Mouse (Mus musculus): ENCODE measurements around the gene Hist1h2be.
"Not testable (repeated sequence)": the region's sequence is repeated elsewhere in the genome, so short reads cannot be mapped to it uniquely, and the experiment has no call there.

Hist1h2be gene

DNA sequence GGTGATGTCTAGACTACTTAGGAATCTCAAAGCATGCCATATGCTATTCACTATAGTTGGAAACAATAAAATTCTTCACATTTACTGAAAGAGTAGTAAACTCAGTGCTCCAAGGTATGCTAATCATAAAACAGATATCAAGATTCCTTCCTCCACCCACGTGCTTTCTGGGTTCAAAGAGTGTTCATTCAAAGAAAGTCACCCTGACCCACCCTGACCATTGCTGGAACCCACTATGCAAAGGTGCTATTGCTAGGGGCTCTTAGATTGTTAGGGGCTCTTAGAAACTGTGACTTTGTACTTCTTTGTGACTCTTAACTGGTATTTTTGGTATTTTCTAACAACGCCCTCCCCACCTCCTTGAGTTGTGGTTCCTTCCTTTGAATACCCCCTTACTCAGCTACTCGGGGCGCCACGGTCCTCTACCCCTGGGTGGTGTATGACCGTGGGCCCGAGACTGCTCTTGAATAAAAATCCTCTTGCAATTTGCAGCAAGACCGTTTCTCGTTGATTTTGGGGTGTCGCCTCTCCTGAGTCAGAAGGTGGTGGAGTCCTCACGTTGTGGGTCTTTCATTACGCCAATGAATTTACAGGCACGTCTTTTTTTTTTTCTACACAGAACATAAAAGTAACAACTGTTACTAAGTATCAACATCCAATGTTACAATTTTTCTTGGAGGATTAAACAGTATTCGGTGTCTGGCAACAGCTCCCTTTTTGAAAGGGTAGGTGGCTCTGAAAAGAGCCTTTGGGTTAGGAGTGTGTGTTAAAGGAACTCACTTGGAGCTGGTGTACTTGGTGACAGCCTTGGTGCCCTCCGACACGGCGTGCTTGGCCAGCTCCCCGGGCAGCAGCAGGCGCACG, 47.7 kb downstream of the Hist1h2be start:
- not testable (repeated sequence) for DNase-seq (ENCODE audit: low read depth, low spot score)

DNA sequence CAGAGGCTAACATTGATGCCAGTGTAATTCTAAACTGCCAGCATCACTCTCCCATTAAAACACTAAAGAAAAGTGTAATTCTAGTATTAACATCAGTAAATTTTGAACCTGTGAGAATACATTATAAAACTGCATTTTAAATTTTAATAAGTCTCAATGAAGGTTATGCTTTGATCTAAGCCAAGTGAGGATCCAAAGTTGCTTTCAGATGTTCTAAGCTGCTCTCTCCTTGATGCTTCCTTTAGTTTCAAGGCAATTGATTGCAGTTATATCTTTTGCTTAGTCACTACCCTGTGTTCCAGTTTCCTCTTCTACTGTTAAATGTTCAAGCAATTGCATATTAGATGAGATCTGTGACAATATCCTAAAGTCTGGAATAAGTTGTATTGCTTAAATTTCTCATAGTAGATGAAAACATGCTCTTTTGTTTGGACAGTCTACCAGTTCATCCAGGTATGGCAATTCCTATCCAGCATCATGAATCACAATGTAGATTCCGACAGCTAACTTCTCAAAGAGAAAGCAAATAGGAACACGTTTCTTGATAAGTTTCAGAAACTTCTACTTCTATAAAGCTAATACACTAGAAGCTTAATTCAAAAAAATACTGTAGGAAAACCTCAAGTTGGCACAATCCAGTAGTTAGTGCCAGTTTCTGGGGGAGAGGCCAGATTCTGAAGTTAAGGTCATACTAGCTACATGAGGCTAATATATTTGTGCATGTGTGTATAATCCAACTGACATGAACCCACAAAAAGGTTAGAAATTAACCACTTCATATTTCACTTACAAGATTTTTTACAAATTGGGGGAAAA, 48.5 kb downstream of the Hist1h2be start:
- DNase-seq (ENCODE audit: low read depth, low spot score), result no peak

DNA sequence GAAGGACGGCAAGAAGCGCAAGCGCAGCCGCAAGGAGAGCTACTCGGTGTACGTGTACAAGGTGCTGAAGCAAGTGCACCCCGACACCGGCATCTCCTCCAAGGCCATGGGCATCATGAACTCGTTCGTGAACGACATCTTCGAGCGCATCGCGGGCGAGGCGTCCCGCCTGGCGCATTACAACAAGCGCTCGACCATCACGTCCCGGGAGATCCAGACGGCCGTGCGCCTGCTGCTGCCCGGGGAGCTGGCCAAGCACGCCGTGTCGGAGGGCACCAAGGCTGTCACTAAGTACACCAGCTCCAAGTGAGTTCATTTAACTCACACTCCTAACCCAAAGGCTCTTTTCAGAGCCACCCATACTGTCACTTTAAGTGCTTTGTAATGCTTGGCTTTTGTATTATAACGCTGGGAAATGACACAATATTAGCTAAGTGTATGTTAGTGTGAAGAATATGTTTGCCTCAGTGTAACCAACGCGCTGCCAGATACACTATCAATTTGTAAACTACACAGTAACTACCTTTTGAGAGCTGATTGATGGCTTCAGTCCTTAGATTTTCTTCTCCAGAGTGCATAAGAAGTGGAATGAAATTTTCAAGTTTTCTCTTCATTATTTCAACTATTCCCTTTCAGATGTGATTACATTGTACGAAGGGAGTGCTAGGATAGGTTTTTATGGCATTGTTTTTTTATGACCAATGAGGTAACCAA, 49.3 kb downstream of the Hist1h2be start:
- not testable (repeated sequence) for DNase-seq (ENCODE audit: low read depth, low spot score)

DNA sequence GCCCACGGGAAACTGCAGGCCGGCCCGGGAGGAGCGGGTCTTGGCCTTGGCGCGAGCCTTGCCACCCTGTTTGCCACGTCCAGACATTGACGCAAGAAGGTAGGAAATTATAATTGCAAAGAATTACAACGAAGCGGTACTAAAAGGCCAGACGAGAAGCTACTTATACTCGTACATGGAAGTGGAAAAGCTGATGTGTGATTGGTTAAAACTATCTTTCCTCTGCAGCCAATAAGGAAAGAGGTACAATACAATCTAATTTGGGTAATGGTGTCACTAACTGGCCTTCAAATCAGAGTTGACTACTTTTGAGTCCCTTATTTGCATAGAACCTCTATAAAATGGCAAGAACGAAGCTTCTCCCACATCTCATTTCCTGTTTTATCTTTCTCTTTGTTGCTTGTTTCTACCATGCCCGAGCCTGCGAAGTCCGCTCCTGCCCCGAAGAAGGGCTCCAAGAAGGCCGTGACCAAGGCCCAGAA, 49.9 kb downstream of the Hist1h2be start, which contains the start of the genes Hist1h2ae and Hist1h2bg:
Gene Hist1h2ae, minus strand, starts transcription at position 199 of the 482 bp plus-strand sequence.
Gene Hist1h2bg, plus strand, starts transcription at position 375 of the 482 bp plus-strand sequence.
- peak; percentile 92 for DNase-seq (ENCODE audit: low read depth, low spot score)

DNA sequence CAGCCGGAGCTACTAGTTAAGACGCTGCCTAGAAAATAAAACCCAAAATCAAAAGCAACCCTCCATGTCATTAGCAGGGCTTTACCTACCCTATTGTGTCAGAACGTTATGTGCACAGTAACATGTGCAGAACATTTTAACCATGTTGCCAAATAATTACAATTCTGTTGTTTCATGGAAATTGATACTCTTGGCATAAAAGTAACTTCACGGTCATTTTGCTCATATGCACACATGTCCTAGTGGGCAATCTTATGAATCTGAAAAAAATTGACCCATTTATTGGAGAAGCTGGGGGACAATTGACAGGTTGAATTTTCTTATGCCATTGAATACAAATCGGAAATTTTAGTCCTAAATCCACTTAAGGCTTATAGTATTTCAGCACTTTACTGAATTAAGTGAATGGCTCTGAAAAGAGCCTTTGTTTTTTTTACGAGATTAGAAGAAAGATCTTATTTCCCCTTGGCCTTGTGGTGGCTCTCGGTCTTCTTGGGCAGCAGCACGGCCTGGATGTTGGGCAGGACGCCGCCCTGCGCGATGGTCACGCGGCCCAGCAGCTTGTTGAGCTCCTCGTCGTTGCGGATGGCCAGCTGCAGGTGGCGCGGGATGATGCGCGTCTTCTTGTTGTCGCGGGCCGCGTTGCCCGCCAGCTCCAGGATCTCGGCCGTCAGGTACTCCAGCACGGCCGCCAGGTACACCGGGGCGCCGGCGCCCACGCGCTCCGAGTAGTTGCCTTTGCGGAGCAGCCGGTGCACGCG, 50.5 kb downstream of the Hist1h2be start:
- DNase-seq (ENCODE audit: low read depth, low spot score), result not testable (repeated sequence)

DNA sequence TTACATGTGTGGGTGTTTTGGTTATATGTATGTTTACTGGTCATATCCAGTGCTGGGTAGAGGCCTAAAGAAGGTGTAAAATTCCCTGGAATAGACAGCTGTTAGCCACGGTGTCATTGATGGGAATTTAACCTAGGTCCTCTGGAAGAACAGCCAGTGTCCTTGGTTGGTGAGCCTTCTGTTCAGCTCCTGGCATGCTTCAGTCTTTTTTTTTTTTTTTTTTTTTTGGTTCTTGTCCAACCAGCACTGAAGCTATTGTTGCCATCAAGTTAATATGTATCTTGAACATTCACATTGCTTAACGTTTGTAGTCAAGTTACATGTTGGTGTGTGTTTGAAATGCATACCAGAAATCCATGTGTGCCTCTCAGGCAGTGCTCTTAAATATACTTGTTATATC, 56.4 kb downstream of the Hist1h2be start:
- DNase-seq (ENCODE audit: low read depth, low spot score), result no peak

DNA sequence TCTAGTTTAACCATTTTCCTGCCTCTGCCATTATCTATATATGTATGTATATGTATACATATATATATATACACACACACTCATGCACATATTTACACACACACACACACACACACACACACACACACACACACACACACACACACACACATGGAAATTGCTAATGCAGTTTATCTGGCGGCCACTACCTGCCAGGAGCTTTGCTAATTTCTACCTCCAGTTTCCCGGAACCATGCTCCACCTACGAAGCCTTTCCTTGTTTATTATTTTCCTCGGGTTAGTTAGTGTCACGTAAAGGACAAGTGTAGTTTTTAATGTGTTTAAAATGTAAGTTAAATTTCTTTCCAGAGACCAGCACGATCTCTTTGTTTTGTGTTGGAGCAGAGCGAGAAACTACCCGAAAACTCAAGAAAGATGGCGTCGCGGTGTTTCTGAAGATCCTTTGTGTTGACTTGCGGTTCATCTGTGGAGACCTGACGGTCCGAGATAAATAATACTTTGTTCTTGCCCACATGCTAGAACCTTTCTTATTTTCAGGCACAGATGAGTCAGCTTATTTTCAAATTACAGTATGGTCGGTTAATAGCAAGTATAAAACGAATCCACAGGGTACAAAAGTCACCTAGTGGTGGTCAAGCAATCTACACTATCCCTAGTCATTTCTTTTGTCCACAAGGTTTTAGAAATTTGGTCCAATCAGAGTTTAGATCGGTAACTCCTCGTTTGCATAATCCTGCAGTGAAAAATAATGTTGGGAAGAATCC, 58.0 kb downstream of the Hist1h2be start:
- DNase-seq (ENCODE audit: low read depth, low spot score), result peak; percentile 46

DNA sequence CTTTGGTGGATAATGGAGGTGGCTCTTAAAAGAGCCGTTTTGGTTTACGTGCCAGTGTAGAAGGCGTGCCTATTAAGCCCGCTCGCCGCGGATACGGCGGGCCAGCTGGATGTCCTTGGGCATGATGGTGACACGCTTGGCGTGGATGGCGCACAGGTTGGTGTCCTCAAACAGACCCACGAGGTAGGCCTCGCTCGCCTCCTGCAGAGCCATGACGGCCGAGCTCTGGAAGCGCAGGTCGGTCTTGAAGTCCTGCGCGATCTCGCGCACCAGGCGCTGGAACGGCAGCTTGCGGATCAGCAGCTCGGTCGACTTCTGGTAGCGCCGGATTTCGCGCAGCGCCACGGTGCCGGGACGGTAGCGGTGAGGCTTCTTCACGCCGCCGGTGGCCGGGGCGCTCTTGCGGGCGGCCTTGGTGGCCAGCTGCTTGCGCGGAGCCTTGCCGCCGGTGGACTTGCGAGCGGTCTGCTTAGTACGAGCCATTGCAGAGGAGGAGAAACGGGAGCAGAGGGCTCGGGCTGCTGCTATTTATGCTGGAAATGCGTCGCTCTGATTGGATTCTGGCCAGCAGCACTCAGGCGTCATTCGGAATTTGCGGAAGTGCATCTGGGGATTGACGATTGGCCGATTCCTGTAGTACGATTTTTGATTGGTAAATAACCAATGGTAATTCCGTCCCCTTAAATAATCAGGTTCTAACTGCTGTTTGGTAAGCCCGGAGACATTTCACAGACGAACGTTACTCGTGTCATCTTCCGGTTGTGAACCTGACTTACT, 58.9 kb downstream of the Hist1h2be start, which contains the start of gene Hist1h3e:
Gene Hist1h3e, minus strand, starts transcription at position 487 of the 777 bp plus-strand sequence.
- DNase-seq (ENCODE audit: low read depth, low spot score), result peak; percentile 98

DNA sequence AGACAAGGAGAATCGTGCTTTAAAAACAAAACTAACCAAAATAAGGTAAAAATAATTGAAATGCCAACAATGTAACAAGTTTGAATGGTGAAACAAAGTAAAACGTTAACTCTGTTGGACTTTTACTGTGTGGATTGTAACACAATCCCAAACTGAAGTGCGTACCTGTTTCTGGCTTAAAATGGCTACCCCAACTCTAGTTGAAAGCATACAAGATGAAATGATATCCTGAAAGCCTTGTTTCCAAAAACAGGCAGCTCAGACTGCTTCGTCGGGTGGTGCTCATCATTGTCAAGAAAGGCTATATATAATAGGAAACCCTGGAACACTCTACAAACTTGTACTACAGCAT, 59.4 kb downstream of the Hist1h2be start:
- DNase-seq (ENCODE audit: low read depth, low spot score), result not testable (repeated sequence)

DNA sequence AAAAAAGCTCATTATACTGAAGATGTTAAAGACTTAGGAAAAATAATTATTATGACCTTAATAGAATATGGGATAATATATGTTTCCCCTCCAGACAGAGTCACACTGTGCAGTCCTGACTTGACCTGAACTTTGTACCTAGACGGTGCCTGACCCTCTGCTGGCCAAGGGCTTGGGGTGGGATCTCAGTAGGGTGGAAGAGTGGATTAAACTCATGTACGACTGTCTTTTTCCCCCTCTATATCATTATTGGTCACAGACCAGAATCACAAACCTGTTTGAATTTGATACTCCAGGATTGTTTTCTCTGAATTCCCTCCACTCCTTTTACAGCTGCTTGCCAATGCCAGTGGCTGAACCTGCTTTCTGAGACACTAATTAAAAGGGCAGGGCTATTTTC, 60.2 kb downstream of the Hist1h2be start:
- not testable (repeated sequence) for DNase-seq (ENCODE audit: low read depth, low spot score)

DNA sequence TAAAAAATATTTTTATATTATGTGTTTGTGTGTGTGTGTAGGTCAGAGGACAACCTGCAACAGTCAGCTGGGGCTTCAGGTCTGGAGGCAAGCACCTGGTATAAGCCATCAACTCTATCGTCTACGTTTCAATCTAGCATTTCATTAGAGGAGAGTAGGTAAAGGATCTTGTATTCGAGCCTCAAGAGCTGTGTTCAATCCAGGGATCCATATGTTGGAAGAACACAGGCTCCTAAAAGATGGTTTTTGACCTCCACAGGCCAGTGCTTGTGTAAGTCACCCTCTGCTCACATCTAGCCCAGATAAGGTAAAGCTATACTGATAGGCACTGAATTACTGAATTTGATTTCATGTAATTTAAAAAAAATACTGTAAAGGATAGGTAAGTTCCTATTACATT, 64.0 kb downstream of the Hist1h2be start:
- no peak for DNase-seq (ENCODE audit: low read depth, low spot score)

DNA sequence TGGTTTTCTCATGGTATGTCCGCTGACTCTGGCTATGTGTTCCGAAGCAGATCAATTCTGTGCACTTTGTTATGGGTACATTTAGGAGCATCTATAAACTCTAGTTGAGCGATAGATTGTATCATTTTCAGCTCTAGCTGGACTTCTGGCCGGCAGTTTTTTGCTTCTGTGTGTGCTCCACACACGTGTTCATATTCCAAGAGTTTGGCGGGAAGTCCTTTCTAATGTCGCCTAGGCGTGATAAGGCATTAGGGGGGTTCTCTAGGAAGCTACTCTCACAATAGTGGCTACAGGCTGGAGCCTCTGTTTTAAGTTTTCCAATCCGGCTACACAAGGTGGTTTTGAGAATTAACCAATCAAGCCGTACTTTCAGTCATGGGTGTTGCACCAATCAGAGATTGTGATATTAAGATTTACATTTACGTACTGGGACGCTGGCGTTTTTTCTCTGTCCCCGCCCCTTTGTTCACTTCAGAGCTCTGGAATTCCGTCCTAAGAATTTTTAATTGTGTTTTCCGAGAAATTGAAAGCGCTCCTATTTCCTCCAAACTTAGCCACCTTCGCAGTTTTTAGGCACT, 65.0 kb downstream of the Hist1h2be start:
- peak; percentile 87 for DNase-seq (ENCODE audit: low read depth, low spot score)

DNA sequence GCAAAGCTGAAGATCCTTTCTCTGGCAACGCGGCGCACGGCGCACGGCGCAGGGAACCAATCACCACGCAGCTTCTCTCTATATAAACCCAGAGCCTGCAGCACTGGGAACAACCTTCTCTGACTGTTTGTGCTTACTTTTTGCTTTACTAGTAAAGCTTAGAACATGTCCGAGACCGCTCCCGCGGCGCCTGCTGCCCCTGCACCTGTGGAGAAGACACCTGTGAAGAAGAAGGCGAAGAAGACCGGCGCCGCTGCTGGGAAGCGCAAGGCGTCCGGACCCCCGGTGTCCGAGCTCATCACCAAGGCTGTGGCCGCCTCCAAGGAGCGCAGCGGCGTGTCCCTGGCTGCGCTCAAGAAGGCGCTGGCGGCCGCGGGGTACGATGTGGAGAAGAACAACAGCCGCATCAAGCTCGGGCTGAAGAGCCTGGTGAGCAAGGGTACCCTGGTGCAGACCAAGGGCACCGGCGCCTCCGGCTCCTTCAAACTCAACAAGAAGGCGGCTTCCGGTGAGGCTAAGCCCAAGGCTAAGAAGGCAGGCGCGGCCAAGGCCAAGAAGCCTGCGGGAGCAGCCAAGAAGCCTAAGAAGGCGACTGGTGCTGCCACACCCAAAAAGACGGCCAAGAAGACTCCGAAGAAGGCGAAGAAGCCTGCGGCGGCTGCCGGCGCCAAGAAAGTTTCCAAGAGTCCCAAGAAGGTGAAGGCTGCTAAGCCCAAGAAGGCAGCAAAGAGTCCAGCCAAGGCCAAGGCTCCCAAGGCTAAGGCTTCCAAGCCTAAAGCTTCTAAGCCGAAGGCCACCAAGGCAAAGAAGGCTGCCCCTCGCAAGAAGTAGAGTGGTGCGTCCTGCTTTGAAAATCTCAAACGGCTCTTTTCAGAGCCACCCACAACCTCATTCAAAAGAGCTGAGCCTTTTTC, 65.7 kb downstream of the Hist1h2be start:
- peak; percentile 73 for DNase-seq (ENCODE audit: low read depth, low spot score)

DNA sequence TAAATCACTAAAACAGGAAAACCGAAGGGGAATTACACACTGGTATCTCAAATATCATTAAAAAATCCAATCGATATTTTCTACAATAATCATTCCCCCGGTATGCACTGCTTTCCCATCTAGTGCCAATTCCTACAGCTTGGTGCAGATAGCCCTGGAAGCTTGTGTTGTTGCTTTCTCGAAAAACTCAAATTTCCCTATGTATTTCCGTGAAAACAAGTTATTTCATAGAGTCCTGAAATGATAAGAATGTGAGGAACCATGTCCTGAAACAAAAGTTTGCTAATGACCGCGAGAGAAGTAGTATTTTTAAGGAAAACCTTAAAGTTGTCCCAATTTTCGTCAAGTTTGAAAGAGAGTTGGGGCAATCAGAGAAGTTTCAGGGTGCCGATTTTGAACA, 66.5 kb downstream of the Hist1h2be start:
- no peak for DNase-seq (ENCODE audit: low read depth, low spot score)

DNA sequence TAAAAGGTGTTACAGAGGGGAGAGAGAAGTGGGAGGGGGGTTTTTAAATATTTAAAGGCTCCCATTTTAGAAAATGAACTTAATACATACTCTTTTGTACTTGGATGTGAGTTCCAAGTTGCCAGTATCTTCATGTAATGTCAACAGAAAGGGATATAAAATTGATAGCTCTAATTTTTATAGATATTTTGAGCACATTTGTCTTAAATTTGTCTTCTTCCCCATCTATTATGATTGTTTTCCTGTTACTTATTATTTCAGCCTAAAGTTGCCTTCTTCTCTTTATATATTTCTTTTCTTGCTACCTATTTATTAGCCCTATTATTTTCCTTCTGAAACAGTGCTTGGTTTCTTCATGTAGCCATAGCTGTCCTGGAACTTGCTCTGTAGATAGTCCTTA, 68.0 kb downstream of the Hist1h2be start, which contains the start of gene Hist1h1d:
Gene Hist1h1d, plus strand, starts transcription at position 301 of the 400 bp plus-strand sequence.
- DNase-seq (ENCODE audit: low read depth, low spot score), result no peak

DNA sequence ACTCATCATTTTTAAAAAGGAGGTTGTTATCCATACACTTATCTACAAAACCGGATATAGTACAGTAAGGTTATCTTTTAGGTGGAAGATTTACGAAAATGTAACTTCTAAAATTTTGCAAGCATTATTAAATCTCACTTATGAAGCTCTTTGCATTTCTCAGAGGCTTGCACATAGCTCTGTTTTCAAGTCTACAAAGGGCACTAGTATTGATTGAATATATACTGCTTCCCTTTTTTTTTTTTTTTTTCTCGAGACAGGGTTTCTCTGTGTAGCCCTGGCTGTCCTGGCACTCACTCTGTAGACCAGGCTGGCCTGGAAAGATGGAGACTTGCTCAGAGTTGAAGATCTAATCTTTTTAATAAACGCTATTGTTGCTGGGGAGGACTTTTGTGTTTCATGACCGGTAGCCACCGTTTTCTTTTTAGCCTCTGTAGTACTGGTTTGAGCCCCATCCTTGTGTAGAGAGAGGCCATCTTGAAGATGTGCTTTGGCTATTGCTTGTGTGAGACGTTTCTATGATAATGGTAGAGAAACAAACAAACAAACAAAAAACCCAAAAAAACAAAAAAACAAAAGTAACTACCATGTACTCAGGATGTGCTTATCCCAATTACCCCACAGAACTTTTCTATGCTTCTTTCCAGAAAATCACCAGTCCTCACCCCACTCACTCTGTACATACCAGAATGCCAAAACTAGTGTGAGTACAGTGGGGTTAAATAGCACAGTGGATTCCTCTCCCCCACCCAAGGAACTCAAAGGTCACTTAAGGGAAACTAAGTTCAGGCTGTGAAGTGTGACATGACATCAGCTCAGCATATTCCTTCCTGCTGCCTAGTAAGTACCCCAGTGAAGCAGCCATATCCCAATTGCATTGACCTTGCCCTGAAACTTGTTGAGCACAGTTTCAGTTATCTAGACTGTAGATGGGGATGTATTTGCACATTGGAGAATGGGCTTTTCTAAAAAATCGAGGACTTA, 68.7 kb downstream of the Hist1h2be start:
- DNase-seq (ENCODE audit: low read depth, low spot score), result no peak

Measured in skeletal muscle tissue, adult 2 months (tissue).